Mouse (Mus musculus) stomach, postnatal 0 days (tissue): ENCODE measurements at regions not wholly inside any gene's neighbourhood (a gene's known extent, or its start where the extent isn't known, plus 50 kb on each side); places are given as distances from the start of the nearest gene placed in this dataset.

Experiments used
- ATAC-seq: fragments of 200-750 bp; cut with Nextera tagmentation; 2 replicates; pipeline ENCODE4 v1.8.0; 2017; ENCODE audit not compliant: low FRiP score, low TSS enrichment
- DNase-seq: peaks from one replicate; pipeline ENCODE4 v3.0.0-alpha.2; 2016; ENCODE audit warnings: low spot score
- H3K27ac ChIP-seq: fragments of 300-500 bp; sonication (generic); replicated peaks from 2 replicates; pipeline ENCODE4 v1.5.1; 2014; ENCODE audit warnings: mild to moderate bottlenecking, control low read depth
- H3K27me3 ChIP-seq: fragments of 300-500 bp; sonication (generic); 2 replicates; pipeline ENCODE4 v1.6.1; 2014; ENCODE audit warnings: low read length; ENCODE audit not compliant: control insufficient read depth, insufficient read depth
- H3K36me3 ChIP-seq: fragments of 300-500 bp; sonication (generic); 2 replicates; pipeline ENCODE4 v1.6.1; 2014; ENCODE audit warnings: low read length, mixed read lengths; ENCODE audit not compliant: control insufficient read depth, insufficient read depth
- H3K4me1 ChIP-seq: fragments of 300-500 bp; sonication (generic); replicated peaks from 2 replicates; pipeline ENCODE4 v1.6.1; 2014; ENCODE audit warnings: antibody characterized with exemption; ENCODE audit not compliant: control insufficient read depth, insufficient read depth
- H3K4me2 ChIP-seq: fragments of 300-500 bp; sonication (generic); replicated peaks from 2 replicates; pipeline ENCODE4 v1.6.1; 2014; ENCODE audit warnings: low read depth, mild to moderate bottlenecking, control low read depth, moderate library complexity
- H3K4me3 ChIP-seq: fragments of 300-500 bp; sonication (generic); 2 replicates; pipeline ENCODE4 v1.5.1; 2014; ENCODE audit warnings: low read depth, low read length, control low read depth
- H3K9ac ChIP-seq: fragments of 300-500 bp; sonication (generic); 2 replicates; pipeline ENCODE4 v1.6.1; 2014; ENCODE audit warnings: mild to moderate bottlenecking, low read length, control low read depth, mixed read lengths
- H3K9me3 ChIP-seq: fragments of 300-500 bp; sonication (generic); 2 replicates; pipeline ENCODE4 v1.6.1; 2016; ENCODE audit warnings: low read length; ENCODE audit not compliant: control insufficient read depth
- CTCF ChIP-seq: IDR thresholded peaks from 2 replicates; pipeline ENCODE4 v1.5.1; 2016; ENCODE audit warnings: antibody characterized with exemption, low read depth, mild to moderate bottlenecking, moderate library complexity
- EP300 ChIP-seq: optimal IDR thresholded peaks from 2 replicates; pipeline ENCODE3; 2016; ENCODE audit warnings: antibody characterized with exemption
- WGBS: fragments of 180-500 bp; shearing (Covaris S2); extraction: QIAGEN DNeasy Blood & Tissue Kit; methylation state at CpG from one replicate; pipeline ENCODE4 v1.1.7; 2014; 5-methylcytosine and 5-hydroxymethylcytosine counted together

DNA sequence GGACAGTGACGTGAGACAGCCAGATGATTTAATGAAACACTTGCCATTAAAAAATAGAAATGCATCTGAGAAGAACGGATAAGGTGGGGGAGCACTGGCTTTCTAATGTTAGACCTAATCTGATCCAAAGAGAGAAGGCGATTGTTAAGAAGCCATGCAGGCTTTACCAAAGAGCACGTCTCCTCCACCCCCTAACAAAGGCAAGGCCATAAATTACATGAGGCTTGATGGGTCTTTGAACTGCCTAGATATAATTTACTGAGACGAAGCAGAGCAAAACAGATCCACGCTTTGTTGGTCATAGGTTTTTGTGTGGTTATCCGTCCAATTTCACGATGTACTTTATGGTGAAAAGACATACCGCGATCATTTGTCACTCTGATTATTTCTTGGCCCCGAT is 84.4 kb downstream of the Tspan8 start:
- no peak for TF ChIP-seq EP300
- TF ChIP-seq CTCF = no peak
- no peak overlapping the region for H3K27ac ChIP-seq
- H3K4me2 ChIP-seq = no peak overlapping the region
- ATAC-seq (no peak), DNase-seq (no peak)
- no peaks in the 10 kb centered on the region for H3K9me3 ChIP-seq
- H3K36me3 ChIP-seq = no peaks in the 10 kb centered on the region
- 73% methylated on average over 11 of the region's 11 CpGs for WGBS
- no peak overlapping the region for H3K9ac ChIP-seq
- H3K4me3 ChIP-seq = no peak overlapping the region
- no peaks in the 10 kb centered on the region for H3K4me1 ChIP-seq
- no peaks in the 10 kb centered on the region for H3K27me3 ChIP-seq

DNA sequence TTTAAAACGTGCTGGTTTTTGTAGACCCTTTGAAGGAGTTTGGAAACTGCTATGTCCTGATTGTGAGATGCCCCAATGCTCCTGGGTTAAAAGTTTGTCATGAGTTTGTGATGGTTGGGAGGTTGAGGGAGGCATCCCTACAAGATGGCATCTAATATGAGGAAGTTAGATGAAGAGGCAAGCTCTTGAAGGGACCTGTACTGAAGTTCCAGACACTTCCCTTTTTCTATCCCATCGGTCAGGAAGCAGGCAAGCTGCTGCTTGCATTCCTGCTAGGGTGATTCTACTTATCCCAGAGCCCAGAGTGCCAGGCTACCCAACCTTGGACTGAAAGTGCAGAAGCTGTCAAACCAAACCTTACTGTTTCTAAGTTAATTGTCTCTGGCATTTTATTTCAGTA is 86.4 kb downstream of the Tspan8 start:
- WGBS = 70% methylated on average over 2 of the region's 2 CpGs
- no peak for TF ChIP-seq CTCF
- no peak for TF ChIP-seq EP300
- no peaks in the 10 kb centered on the region for H3K27me3 ChIP-seq
- H3K36me3 ChIP-seq = no peaks in the 10 kb centered on the region
- no peak overlapping the region for H3K27ac ChIP-seq
- H3K4me1 ChIP-seq = no peaks in the 10 kb centered on the region
- no peak overlapping the region for H3K9ac ChIP-seq
- ATAC-seq (no peak), DNase-seq (no peak)
- no peaks in the 10 kb centered on the region for H3K9me3 ChIP-seq
- no peak overlapping the region for H3K4me2 ChIP-seq
- no peak overlapping the region for H3K4me3 ChIP-seq

DNA sequence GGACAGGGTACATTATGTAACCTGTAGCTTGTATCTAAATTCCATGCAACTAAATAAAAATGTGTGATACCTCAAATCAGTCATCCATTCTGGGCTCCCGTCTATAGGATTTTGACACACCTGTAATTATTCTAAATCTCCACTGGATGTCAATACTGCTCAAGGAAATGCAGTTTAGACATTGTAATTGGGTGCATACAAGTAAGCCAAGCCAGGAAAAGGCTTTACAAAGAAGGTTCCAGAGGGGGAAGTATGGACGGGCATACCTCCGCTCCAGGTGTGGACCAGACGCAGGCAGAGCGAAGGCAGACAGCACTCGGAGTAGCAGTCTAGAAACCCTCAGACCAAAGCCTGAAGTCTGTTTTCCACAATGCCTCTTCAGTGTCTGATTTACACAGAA is 97.0 kb upstream of the Ptprr start:
- no peaks in the 10 kb centered on the region for H3K36me3 ChIP-seq
- no peaks in the 10 kb centered on the region for H3K4me1 ChIP-seq
- DNase-seq (no peak), ATAC-seq (no peak)
- no peak overlapping the region for H3K27ac ChIP-seq
- TF ChIP-seq CTCF (peak; percentile 47), EP300 (no peak)
- H3K9ac ChIP-seq = no peak overlapping the region
- no peaks in the 10 kb centered on the region for H3K9me3 ChIP-seq
- H3K27me3 ChIP-seq = no peaks in the 10 kb centered on the region
- no peak overlapping the region for H3K4me2 ChIP-seq
- H3K4me3 ChIP-seq = no peak overlapping the region
- WGBS = 82% methylated on average over 6 of the region's 6 CpGs
